18 mouse cellular contexts compared by ENCODE assay signal in genomic region chr6:140191341-140191740, GRCm38 (mm10).
"Had no signal": no experiment of that assay in that cellular context is flagged by ENCODE, and none has a peak within 500 bp of the region (broad histone marks: within the 10 kb centered on the region; RNA-seq: fewer than 3 reads in every experiment).

No protein-coding gene starts in this region.

- H3K36me3 ChIP-seq: midbrain, embryonic 10.5 days; midbrain, embryonic 12.5 days; neural tube, embryonic 13.5 days; neural tube, embryonic 15.5 days had no signal

- H3K9me3 ChIP-seq: midbrain, embryonic 10.5 days; midbrain, embryonic 12.5 days; neural tube, embryonic 13.5 days; neural tube, embryonic 15.5 days had no signal

- H3K9ac ChIP-seq: lung, embryonic 14.5 days; midbrain, embryonic 12.5 days; neural tube, embryonic 13.5 days; neural tube, embryonic 15.5 days had no signal

- ATAC-seq: midbrain, embryonic 16.5 days had no signal

- DNase-seq: lung, embryonic 14.5 days; lung, postnatal 10 days; lung, postnatal 4 days; midbrain, embryonic 14.5 days; retina, postnatal 1 day; right cerebral cortex, adult 18-20 months; right cerebral cortex, postnatal 25 days; right cerebral cortex, postnatal 4 days; spleen, adult 18-20 months; thymus, adult 18-20 months; thymus, postnatal 14 days; thymus, postnatal 36 days had no signal

- H3K27ac ChIP-seq: midbrain, embryonic 10.5 days; midbrain, embryonic 12.5 days; neural tube, embryonic 13.5 days; neural tube, embryonic 15.5 days had no signal

- H3K27me3 ChIP-seq: midbrain, embryonic 12.5 days; neural tube, embryonic 13.5 days; neural tube, embryonic 15.5 days had no signal

- H3K4me3 ChIP-seq: midbrain, embryonic 10.5 days; midbrain, embryonic 12.5 days; myocyte; neural tube, embryonic 13.5 days; neural tube, embryonic 15.5 days had no signal

- H3K4me2 ChIP-seq: lung, embryonic 14.5 days; midbrain, embryonic 12.5 days; neural tube, embryonic 13.5 days; neural tube, embryonic 15.5 days had no signal
